Mouse (Mus musculus) limb, embryonic 15.5 days (tissue): Measurements from ENCODE around the gene Cd72. TPM values are rescaled to one million over a fixed set of nuclear protein-coding genes. Genes with fewer than 3 reads are reported as not detected.

Experiments used
- polyA plus RNA-seq: library from polyadenylated mRNA; unstranded; fragments of >200 nt; fragmentation: Nextera tagmentation; extraction: Ambion mirVana; gene quantifications from 2 replicates; pipeline ENCODE4 v1.2.1, GENCODE M21; 2015

Cd72 gene
- polyA plus RNA-seq, 1 experiment from 2014 or later: 4.1 TPM

Other genes with a start within 250 kb of the Cd72 start
- gene Atp8b5, start 187.5 kb downstream of the Cd72 start, polyA plus RNA-seq: 0.40 and 0.47 TPM in 2 replicates
- 13.9 and 18.0 TPM in 2 replicates for gene Rusc2, start 72.6 kb downstream of the Cd72 start, polyA plus RNA-seq
- gene Fam166b, start 25.5 kb downstream of the Cd72 start, polyA plus RNA-seq: 0.15 and 0.17 TPM in 2 replicates
- 4.8 and 7.7 TPM in 2 replicates for gene Tesk1, start 12.7 kb downstream of the Cd72 start, polyA plus RNA-seq
- gene Sit1, start 29.1 kb upstream of the Cd72 start, polyA plus RNA-seq: not detected in 2 replicates
- 78.9 and 81.9 TPM in 2 replicates for gene Ccdc107, start 38.3 kb upstream of the Cd72 start, polyA plus RNA-seq
- gene Arhgef39, start 45.1 kb upstream of the Cd72 start, polyA plus RNA-seq: 35.2 and 37.5 TPM in 2 replicates
- gene Car9, start 52.3 kb upstream of the Cd72 start, polyA plus RNA-seq: 4.1 and 6.8 TPM in 2 replicates
- 394 and 952 TPM in 2 replicates for gene Tpm2, start 69.1 kb upstream of the Cd72 start, polyA plus RNA-seq
- 87.9 and 96.8 TPM in 2 replicates for gene Creb3, start 107.7 kb upstream of the Cd72 start, polyA plus RNA-seq
- 65.5 and 70.5 TPM in 2 replicates for gene Tln1, start 108.1 kb upstream of the Cd72 start, polyA plus RNA-seq
- gene Rgp1, start 124.1 kb upstream of the Cd72 start, polyA plus RNA-seq: 27.6 and 31.7 TPM in 2 replicates
- 19.2 and 21.9 TPM in 2 replicates for gene Gba2, start 124.2 kb upstream of the Cd72 start, polyA plus RNA-seq
- 2.0 and 7.0 TPM in 2 replicates for gene Msmp, start 129.9 kb upstream of the Cd72 start, polyA plus RNA-seq
- 16.8 and 22.2 TPM in 2 replicates for gene Npr2, start 177.3 kb upstream of the Cd72 start, polyA plus RNA-seq
- gene Spag8, start 199.0 kb upstream of the Cd72 start, polyA plus RNA-seq: 0.36 and 0.47 TPM in 2 replicates
- 75.3 and 81.9 TPM in 2 replicates for gene Hint2, start 201.8 kb upstream of the Cd72 start, polyA plus RNA-seq
- gene Tmem8b, start 214.3 kb upstream of the Cd72 start, polyA plus RNA-seq: 4.2 and 5.3 TPM in 2 replicates
- 2.9 TPM in 2 replicates for gene Fam221b, start 214.5 kb upstream of the Cd72 start, polyA plus RNA-seq
- gene Olfr70, start 246.2 kb upstream of the Cd72 start, polyA plus RNA-seq: not detected in 2 replicates